Mouse (Mus musculus) liver, embryonic 12.5 days (tissue): ENCODE results near the gene Cnfn. TPM values are rescaled to one million over a fixed set of nuclear protein-coding genes. Genes with fewer than 3 reads are reported as not detected.

Source experiments
- ATAC-seq: fragments of 200-750 bp; cut with Nextera tagmentation; 2 replicates; pipeline ENCODE4 v1.8.0; 2017; ENCODE audit warnings: moderate number of reproducible peaks, mild to moderate bottlenecking, moderate library complexity
- H3K27ac ChIP-seq: fragments of 300-500 bp; sonication (generic); 2 replicates; pipeline ENCODE4 v1.5.1; 2016; ENCODE audit warnings: mild to moderate bottlenecking
- H3K27me3 ChIP-seq: fragments of 300-500 bp; sonication (generic); replicated peaks from 2 replicates; pipeline ENCODE4 v1.6.1; 2016; ENCODE audit warnings: mild to moderate bottlenecking, moderate library complexity
- H3K36me3 ChIP-seq: fragments of 300-500 bp; sonication (generic); 2 replicates; pipeline ENCODE4 v1.6.1; 2016; ENCODE audit warnings: mild to moderate bottlenecking, moderate library complexity
- H3K4me1 ChIP-seq: fragments of 300-500 bp; sonication (generic); 2 replicates; pipeline ENCODE4 v1.6.1; 2016
- H3K4me2 ChIP-seq: fragments of 300-500 bp; sonication (generic); 2 replicates; pipeline ENCODE4 v1.6.1; 2016; ENCODE audit warnings: mild to moderate bottlenecking, moderate library complexity
- H3K4me3 ChIP-seq: fragments of 300-500 bp; sonication (generic); 2 replicates; pipeline ENCODE4 v1.5.1; 2016; ENCODE audit warnings: mild to moderate bottlenecking, moderate library complexity
- H3K9ac ChIP-seq: fragments of 300-500 bp; sonication (generic); 2 replicates; pipeline ENCODE4 v1.6.1; 2016; ENCODE audit warnings: mild to moderate bottlenecking, moderate library complexity
- H3K9me3 ChIP-seq: fragments of 300-500 bp; sonication (generic); replicated peaks from 2 replicates; pipeline ENCODE4 v1.6.1; 2016; ENCODE audit warnings: mild to moderate bottlenecking, moderate library complexity
- WGBS: fragments of 180-500 bp; shearing (Covaris S2); methylation state at CpG from one replicate; pipeline ENCODE4 v1.1.7; 2016; ENCODE audit not compliant: insufficient replicate concordance; 5-methylcytosine and 5-hydroxymethylcytosine counted together
- polyA plus RNA-seq: library from polyadenylated mRNA; unstranded; fragments of >200 nt; fragmentation: Nextera tagmentation; extraction: Ambion mirVana; gene quantifications from 2 replicates; pipeline ENCODE4 v1.2.1, GENCODE M21; 2016

The Cnfn gene
- polyA plus RNA-seq, 1 experiment from 2014 or later: not detected

DNA sequence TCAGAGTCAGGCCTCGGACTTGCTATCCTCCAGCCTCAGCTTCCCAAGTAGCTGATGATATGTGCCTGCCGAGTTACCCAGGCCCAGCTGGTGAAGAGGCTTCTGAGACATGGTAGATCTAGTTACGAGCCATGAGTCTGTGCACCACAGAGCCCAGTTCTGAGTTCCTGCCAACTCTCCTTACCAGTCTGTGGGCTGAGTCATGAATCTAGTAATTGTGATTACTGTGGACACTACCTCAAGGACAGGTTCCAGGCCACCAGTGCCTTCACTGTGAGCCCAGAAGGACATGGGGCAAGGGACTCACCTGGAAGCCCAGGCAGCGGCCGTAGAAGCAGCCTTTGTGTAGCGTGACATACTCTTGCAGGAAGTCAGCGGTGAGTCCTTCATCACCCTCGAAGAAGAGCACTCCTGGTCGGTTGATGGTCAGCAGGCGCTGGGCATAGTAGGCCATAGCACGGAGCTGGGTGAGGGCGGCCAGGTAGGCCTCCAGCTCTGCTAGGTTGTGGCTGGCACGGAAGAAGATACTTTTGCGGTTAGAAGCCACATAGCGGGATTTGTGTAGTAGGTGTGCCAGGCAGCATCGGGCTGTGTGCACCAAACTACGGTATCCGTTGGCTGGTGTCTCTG is 18.4 kb upstream of the Cnfn start:
- Histone ChIP-seq H3K4me3 (no peak overlapping the region), H3K9me3 (no peaks in the 10 kb centered on the region), H3K4me2 (no peak overlapping the region), H3K36me3 (peaks cover 39% of the 10 kb centered on the region), H3K9ac (no peak overlapping the region), H3K27me3 (no peaks in the 10 kb centered on the region), H3K27ac (no peak overlapping the region), H3K4me1 (peaks cover 59% of the 10 kb centered on the region)
- WGBS: 85% methylated on average over 18 of the region's 18 CpGs
- no peak for ATAC-seq

DNA sequence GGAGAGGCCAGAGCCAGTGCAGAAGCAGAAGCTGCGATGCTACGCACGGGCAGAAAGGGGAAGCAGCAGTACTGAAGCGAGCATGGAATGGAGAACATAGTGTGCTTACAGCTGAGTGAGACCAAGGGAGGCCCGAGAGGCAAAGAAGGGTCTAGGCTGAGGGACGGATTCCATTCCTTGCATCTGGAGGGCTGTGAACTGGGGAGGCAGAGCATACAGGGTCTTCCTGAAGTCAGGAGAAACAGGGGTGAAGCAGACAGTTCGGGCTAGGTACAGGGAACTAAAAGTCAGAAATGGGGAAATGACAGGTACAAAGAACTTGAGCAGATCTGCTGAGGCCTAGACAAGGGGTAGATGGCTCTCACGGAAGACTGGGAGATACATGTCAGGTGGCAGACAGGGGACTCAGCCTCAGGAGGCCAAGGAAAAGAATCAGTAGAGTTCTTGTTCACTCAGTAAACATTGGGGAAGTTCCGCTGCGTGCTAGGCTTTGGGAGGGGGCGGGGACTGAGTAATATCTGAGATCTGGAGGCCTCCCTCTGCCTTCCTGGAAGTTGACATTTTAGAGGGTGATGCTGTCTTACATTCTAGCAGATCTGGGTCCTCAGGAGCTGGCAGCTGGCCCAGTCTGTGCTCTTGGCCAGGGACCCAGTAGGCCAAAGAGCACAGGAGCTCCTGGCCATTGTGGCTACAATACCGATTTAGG is 16.5 kb upstream of the Cnfn start:
- Histone ChIP-seq H3K4me2 (peak overlapping the region; percentile 39), H3K4me1 (peaks cover 48% of the 10 kb centered on the region), H3K27me3 (no peaks in the 10 kb centered on the region), H3K27ac (peak overlapping the region; percentile 59), H3K9me3 (no peaks in the 10 kb centered on the region), H3K36me3 (peaks cover 39% of the 10 kb centered on the region), H3K4me3 (no peak overlapping the region), H3K9ac (peak overlapping the region; percentile 47)
- WGBS: 27% methylated on average over 12 of the region's 12 CpGs
- ATAC-seq: peak; percentile 48; the same call in 1 of the 2 replicates

DNA sequence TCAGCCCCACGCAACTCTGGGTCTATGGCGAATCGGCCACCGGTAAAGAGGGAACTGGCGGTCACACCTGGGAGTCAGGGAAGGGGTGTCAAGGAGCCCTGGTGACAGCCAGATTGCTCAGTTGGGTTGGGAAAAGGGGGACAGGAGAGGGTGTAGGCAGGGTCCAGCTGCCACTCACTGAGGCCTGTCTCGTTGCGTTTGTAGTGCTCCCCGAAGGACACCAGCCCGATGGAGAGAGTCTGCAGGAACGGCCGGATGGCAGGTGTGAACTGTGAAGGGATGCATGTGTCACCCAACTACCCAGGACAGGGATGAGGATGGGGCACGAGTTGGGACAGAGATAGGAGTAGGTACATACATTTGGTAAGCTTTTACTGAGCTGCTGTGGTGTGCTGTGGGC is 15.7 kb upstream of the Cnfn start:
- H3K27me3 ChIP-seq: no peaks in the 10 kb centered on the region
- no peaks in the 10 kb centered on the region for H3K9me3 ChIP-seq
- no peak overlapping the region for H3K9ac ChIP-seq
- no peak overlapping the region for H3K4me2 ChIP-seq
- peaks cover 39% of the 10 kb centered on the region for H3K36me3 ChIP-seq
- no peak overlapping the region for H3K4me3 ChIP-seq
- ATAC-seq: no peak
- H3K27ac ChIP-seq: no peak overlapping the region
- peaks cover 48% of the 10 kb centered on the region for H3K4me1 ChIP-seq
- WGBS: 84% methylated on average over 12 of the region's 12 CpGs

DNA sequence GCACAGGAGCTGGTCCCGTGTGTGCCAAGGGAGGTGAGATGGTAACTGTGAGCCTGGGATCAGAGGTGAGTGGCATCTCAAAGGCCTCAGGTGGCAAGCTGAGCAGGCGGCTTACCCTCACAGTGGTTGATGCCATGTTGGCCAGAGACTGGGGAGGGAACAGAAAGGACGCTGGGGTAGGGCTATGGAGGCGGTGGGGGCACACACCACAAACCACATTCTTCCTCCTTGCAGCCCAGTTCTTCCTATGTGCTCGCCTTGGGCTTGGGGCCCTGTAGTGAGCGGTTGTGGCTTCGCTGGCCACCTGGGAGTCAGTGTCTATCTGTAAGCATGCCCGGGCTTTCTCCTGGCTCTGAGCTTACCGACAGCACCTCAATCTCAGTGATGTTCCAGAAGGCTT is 15.3 kb upstream of the Cnfn start:
- no peaks in the 10 kb centered on the region for H3K9me3 ChIP-seq
- H3K4me1 ChIP-seq: peaks cover 48% of the 10 kb centered on the region
- H3K4me3 ChIP-seq: no peak overlapping the region
- no peak overlapping the region for H3K27ac ChIP-seq
- H3K27me3 ChIP-seq: no peaks in the 10 kb centered on the region
- no peak overlapping the region for H3K9ac ChIP-seq
- no peak overlapping the region for H3K4me2 ChIP-seq
- H3K36me3 ChIP-seq: peaks cover 39% of the 10 kb centered on the region
- 38% methylated on average over 9 of the region's 9 CpGs for WGBS
- ATAC-seq: no peak

DNA sequence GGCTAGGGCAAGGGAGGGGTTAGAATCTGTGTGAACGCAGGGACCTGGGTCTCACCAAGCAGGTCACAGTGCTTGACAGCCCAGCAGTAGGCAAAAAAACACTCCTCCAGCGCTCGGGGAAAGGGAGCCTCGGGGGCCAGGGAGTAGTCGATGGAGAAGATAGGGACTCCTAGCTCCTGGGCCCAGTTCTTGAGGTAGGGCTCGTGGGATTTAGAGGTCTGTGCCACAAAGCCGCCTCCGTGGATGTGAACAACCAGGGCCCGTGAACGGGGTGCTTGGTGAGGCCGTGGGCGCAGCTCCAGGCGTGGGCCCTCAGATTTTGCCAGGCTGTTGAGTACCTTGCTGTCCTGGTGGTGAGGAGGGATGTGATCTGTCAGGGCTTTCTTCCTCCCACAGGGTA is 14.8 kb upstream of the Cnfn start:
- no peak overlapping the region for H3K27ac ChIP-seq
- ATAC-seq: no peak
- no peak overlapping the region for H3K4me2 ChIP-seq
- H3K9ac ChIP-seq: no peak overlapping the region
- no peaks in the 10 kb centered on the region for H3K9me3 ChIP-seq
- no peaks in the 10 kb centered on the region for H3K27me3 ChIP-seq
- peaks cover 39% of the 10 kb centered on the region for H3K36me3 ChIP-seq
- no peak overlapping the region for H3K4me3 ChIP-seq
- WGBS: 76% methylated on average over 13 of the region's 13 CpGs
- H3K4me1 ChIP-seq: peaks cover 48% of the 10 kb centered on the region

DNA sequence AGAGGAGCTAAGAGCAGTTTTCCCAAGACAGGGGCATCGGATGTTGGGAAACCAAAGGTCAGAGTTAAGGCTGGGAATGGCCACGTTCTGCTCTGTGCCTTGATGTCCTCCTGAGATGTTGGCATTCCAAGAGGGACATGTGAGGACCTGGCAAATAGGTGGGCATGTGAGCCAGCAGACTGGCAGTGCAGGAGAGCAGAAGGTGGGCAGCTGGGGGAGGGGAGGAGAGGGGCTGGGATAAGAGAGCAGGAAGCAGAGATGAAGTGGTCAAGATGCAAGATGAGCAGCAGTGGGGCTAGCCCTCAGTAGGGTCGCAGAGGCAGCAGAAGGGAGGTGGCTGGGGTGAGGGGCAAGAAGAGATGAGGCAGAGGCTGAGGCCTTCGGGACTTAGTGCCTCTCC is 14.4 kb upstream of the Cnfn start:
- Histone ChIP-seq H3K9me3 (no peaks in the 10 kb centered on the region), H3K27ac (no peak overlapping the region), H3K36me3 (peaks cover 39% of the 10 kb centered on the region), H3K27me3 (no peaks in the 10 kb centered on the region), H3K9ac (no peak overlapping the region), H3K4me3 (no peak overlapping the region), H3K4me1 (peaks cover 48% of the 10 kb centered on the region), H3K4me2 (no peak overlapping the region)
- 74% methylated on average over 4 of the region's 4 CpGs for WGBS
- ATAC-seq: no peak

DNA sequence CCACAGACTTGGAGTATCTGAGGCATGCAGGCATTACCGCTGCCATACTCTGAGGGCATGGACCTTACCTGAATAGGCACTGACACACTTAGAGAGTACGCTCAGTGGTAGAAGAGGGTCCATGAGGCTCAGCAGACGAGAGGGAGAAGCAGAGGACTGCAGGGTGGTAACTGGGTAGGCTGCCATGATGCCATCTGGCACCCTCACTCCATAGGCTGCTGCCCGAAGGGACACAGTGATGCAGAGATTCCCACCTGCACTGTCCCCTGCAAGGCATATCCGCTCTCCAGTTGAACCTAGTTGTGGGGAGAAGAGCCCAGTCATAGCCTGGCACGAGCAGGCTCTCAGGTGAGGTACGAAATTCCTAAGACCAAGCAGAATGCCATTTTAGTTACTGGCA is 13.9 kb upstream of the Cnfn start:
- H3K9me3 ChIP-seq: no peaks in the 10 kb centered on the region
- peaks cover 50% of the 10 kb centered on the region for H3K4me1 ChIP-seq
- no peak overlapping the region for H3K4me3 ChIP-seq
- H3K9ac ChIP-seq: no peak overlapping the region
- peaks cover 38% of the 10 kb centered on the region for H3K36me3 ChIP-seq
- H3K27ac ChIP-seq: no peak overlapping the region
- 78% methylated on average over 7 of the region's 7 CpGs for WGBS
- H3K4me2 ChIP-seq: no peak overlapping the region
- no peak for ATAC-seq
- H3K27me3 ChIP-seq: no peaks in the 10 kb centered on the region

DNA sequence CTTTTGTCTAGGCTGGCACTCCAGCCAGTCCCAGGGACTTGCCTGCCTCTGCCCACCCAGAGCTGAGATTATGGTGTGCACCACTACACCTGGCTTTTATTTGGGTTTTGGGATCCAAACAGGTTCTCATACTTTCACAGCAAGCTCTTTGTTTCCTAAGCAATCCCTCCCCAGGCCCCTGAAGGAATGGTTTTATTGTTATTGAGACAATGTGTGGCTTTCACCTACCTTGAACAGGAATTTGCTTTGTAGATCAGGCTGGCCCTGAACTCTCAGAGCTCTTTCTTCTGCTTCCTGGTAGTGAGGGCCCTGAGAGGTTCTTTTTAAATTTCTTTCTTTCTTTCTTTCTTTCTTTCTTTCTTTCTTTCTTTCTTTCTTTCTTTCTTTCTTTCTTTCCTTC is 13.0 kb upstream of the Cnfn start:
- Histone ChIP-seq H3K4me3 (no peak overlapping the region), H3K27me3 (no peaks in the 10 kb centered on the region), H3K27ac (no peak overlapping the region), H3K36me3 (peaks cover 29% of the 10 kb centered on the region), H3K9me3 (no peaks in the 10 kb centered on the region), H3K4me1 (peaks cover 48% of the 10 kb centered on the region), H3K9ac (no peak overlapping the region), H3K4me2 (no peak overlapping the region)
- no peak for ATAC-seq

DNA sequence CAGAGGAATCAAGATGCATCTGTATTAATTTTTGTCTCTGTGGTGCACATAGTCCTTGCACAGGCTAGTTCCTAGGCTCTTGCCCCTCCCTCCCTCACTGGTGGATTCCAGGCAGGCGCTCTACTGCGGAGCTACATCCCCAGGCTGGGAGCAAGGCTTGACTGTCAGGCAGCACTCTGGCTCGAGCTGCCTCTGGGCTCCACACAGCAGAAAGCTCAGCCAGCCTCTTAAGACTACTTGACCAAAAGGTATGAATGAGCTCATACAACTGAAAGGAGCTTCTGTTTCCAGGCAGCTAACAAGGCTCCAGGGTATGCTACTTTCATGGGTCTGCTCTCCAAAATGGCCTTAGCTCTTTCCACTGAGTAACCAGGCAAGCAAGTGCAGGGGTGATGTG is 11.8 kb upstream of the Cnfn start:
- H3K27me3 ChIP-seq: no peaks in the 10 kb centered on the region
- H3K4me3 ChIP-seq: no peak overlapping the region
- no peak for ATAC-seq
- no peak overlapping the region for H3K9ac ChIP-seq
- peaks cover 26% of the 10 kb centered on the region for H3K36me3 ChIP-seq
- H3K4me1 ChIP-seq: peaks cover 44% of the 10 kb centered on the region
- no peak overlapping the region for H3K27ac ChIP-seq
- 60% methylated on average over 3 of the region's 3 CpGs for WGBS
- H3K9me3 ChIP-seq: no peaks in the 10 kb centered on the region
- H3K4me2 ChIP-seq: no peak overlapping the region

DNA sequence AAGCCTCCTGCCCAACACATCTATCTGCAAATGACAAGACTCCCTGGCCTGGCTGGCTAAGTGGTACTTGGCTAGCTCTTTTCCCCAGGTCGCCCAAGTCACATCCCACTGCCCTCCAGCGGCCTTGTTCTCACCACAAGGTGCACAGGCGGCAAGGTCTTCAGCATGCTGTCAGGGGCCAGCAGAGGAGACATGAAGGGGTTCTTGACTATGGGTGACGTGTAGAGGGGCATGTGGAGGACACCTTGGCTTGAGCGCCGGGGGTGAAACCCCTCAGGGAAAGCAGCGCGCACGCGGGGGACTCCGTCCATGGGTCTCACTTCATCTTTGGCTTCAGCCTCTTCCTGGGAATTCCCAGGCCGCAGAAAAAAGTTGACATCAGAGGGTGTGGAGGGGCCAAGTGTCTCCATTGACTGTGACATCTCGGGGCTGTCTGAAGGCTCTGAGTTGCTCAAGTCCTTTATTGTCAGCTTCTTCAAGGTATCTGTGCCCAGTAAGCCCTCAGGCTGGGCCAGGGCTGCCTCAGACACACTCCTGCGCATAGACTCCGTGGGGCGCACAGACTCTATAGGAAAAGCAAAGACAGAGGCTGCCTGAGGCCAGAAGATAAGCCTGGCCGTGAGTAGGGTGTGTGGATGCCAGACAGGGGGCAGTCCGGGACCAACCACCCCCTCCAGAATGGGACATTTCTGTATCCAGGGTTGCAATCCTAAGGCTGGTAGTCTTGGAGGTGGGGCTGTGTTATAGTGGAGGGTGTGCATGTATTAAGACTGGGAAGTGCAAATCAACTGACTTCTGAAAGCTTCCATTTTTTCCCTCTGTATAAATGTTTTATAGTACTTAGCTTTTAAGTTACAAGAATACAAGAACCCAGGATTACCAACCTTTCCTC is 11.1 kb upstream of the Cnfn start:
- Histone ChIP-seq H3K4me2 (peak overlapping the region; percentile 87), H3K4me1 (peaks cover 42% of the 10 kb centered on the region), H3K4me3 (peak overlapping the region; percentile 49; the same call in 1 of the 2 replicates), H3K9ac (peak overlapping the region; percentile 67), H3K36me3 (peaks cover 24% of the 10 kb centered on the region), H3K9me3 (no peaks in the 10 kb centered on the region), H3K27ac (peak overlapping the region; percentile 34; the same call in 1 of the 2 replicates), H3K27me3 (no peaks in the 10 kb centered on the region)
- 41% methylated on average over 18 of the region's 18 CpGs for WGBS
- ATAC-seq: peak; percentile 54

DNA sequence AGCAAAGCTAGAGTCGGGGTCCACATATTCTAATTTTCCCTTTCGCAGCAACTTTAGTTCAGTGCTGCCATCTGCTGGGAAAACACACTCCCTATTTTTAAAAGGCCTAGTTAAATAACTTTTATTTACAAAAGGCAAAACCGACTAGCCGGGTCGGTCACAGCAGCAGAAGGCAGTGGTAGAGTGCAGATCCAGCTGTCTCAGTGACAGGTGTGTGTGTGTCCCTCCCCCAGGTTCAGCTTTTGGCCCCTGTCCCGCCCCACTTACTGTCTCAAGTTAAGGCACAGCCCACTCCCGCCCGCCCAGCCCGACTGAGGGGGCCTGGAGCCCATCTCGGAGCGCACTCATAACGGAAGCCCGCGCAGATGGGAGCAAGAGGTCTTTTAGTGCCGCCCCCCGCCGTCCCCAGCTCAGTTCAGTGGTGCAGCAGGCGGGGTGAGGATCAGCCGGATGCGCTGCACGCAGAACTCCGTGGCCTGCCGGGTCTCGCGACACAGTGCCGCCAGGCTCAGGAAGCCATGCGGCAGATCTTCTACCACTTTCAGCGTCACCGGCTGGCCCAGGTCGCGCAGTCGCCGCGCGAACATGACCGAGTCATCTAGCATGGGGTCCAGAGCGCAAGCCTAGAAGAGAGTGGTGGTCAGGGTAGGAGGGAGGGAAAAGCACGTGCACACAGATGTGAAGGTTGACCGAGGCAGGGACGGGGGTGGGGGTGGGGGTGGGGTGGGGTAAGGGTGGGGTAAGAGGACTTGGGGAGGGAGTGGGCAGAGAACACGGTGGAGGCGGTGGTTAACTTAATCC is 10.2 kb upstream of the Cnfn start:
- under 1% methylated on average over 41 of the region's 42 CpGs for WGBS
- Histone ChIP-seq H3K9ac (peak overlapping the region; percentile 67), H3K9me3 (no peaks in the 10 kb centered on the region), H3K4me3 (peak overlapping the region; percentile 49), H3K36me3 (peaks cover 16% of the 10 kb centered on the region; the same call in 1 of the 2 replicates), H3K27me3 (no peaks in the 10 kb centered on the region), H3K27ac (peak overlapping the region; percentile 55; the same call in 1 of the 2 replicates), H3K4me1 (peaks cover 36% of the 10 kb centered on the region), H3K4me2 (peak overlapping the region; percentile 87)
- ATAC-seq: peak; percentile 57
